Mouse (Mus musculus) brain, embryonic 14.5 days (tissue): ENCODE measurements at regions not wholly inside any gene's neighbourhood (a gene's known extent, or its start where the extent isn't known, plus 50 kb on each side); places are given as distances from the start of the nearest gene placed in this dataset.

Experiments used
- DNase-seq: peaks from one replicate; pipeline ENCODE4 v3.0.0-alpha.2; 2011; ENCODE audit warnings: low read depth
- CTCF ChIP-seq: fragments of 200-500 bp; IDR thresholded peaks from 2 replicates; pipeline ENCODE4 v1.5.1; 2012; ENCODE audit warnings: inconsistent platforms, mild to moderate bottlenecking, moderate library complexity, borderline replicate concordance; ENCODE audit not compliant: insufficient read depth, insufficient read length; ENCODE audit errors: extremely low read depth
- POLR2A ChIP-seq: fragments of 200-500 bp; IDR thresholded peaks from 2 replicates; pipeline ENCODE4 v1.6.1; 2012; ENCODE audit warnings: mild to moderate bottlenecking, inconsistent platforms, borderline replicate concordance; ENCODE audit not compliant: poor library complexity, insufficient read depth, insufficient read length, severe bottlenecking; ENCODE audit errors: extremely low read depth

DNA sequence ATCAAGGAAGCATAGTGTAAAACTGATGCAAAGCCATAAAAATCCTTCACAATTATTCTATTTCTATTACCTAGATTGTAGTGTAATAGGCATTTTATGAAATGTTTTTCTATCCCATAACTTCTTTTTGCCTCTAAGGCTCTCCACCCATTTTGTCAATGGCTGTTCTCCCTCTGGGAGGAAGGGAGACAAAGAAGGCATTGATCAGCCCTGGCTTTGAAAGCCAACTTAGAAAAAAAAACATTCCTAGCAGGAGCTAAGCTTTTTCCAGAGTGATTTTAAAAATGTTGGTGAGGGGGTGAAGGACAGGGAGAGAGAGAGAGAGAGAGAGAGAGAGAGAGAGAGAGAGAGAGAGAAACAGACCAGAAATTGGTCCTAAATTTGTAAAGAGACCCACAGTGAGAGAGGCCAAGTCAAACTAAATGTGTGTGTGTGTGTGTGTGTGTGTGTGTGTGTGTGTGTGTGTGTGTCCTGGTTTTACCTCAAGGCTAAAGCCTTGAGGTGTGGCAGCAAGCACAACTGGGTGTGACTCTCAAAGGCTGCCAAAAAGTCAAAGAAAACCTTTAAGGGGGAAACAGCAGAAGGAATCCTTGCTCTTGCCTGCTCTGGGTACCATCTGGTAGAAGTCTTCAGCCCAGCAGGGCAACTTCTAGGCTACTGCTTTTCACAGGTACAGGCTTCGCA, 77.0 kb upstream of the Klf12 start:
- DNase-seq: peak; percentile 43
- TF ChIP-seq POLR2A (no peak), CTCF (no peak)

DNA sequence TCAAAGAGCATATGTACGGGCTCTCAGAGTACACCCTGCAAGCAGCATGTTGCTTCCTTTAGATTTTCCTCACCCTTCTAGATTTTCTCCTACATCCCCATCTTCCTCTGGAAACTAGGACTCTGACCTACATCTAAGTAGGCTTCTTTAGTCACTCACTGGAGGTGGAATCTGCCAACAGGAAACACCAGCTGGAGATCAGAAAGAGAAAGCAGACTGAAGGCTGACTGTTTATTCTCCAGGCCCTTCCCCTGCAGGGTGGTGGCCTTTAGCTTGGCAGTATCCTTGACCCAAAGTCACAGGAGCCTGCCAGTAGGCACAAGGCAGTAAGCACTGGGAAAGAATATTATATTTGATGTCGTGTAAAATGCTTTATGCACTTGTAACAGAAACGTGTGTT, 75.4 kb upstream of the Klf12 start:
- DNase-seq: no peak
- no peak for TF ChIP-seq CTCF
- no peak for TF ChIP-seq POLR2A

DNA sequence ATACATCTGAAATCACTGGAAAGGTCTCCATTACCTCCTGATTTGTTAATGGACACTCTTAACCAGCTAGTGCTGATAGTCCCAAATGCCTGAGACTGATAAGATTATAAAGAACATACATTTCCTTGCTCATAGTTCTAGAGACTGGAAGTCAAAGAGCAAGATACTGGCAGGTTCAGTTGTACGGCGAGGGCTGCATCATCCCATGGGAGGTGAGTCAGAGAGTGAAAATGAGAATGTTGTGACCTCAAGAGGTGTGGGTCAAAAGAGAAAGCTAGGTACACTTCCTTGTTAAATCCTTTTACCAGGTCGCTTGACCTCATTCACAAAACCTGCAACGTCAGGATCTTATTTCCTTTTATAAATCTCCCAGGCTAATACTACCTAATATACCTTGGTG, 72.7 kb upstream of the Klf12 start:
- no peak for DNase-seq
- no peak for TF ChIP-seq CTCF
- no peak for TF ChIP-seq POLR2A

DNA sequence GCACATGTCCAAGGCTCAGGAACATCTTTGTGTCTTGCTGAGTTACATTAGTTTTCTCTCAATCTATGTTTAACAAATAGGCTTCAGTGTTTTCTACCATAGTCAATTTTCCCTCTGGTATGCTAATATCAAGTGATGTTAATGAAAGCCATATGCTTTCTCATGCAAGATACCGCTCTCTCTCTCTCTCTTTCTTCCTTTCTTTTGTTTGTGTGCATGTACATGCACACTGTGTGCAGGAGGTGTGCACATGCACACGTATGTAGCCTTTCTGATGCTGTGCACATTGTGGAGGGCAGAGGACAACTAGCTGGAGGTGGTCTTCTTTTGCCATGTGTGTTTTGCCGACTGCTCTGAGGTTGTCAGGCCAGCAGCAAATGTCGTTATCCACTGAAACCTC, 69.0 kb upstream of the Klf12 start:
- no peak for DNase-seq
- TF ChIP-seq CTCF: no peak
- TF ChIP-seq POLR2A: no peak

DNA sequence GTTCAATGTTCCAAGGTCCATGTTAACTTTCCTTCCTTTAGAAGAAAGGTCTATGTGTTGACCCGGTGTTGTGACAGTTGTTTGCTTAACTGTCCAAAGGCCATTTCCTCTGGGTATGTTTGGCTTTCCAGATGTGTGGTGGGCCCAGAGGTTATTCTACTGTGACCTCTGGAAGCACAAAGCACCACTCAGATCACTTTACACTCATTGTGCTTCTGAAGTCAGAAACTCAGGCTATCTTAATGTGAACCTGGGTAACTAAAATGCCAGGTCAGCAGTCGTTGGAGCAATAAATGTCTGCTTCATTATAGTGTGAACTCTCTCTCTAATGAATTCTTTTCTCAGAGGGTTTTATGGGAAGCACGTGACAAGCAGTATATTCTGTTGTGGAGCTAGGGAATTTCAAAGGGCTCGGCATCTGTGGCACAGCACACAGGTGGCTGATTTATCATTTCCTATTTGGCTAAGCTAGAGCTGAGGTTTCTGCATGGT, 68.5 kb upstream of the Klf12 start:
- TF ChIP-seq POLR2A: no peak
- no peak for TF ChIP-seq CTCF

DNA sequence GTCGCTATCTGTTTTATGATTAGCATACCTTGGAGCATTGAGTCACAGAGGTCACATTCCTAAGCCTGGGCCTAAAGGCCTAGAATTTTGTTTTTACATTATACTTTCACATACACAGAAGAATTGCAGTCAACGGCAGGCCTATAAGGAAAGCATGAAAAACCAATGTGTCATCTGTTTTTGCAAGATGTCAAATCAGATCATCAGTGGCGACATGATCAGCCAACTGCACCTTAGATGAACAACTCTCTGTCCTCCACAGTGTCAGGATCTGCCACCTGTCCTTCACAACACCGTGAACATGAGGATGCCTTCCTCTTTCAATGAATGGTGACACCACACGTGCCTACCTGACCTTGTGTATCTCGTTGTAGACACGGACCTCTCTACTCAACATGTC, 66.5 kb upstream of the Klf12 start:
- no peak for DNase-seq
- no peak for TF ChIP-seq POLR2A

More for the DNA sequence above, 68.5 kb upstream of the Klf12 start:
- no peak for DNase-seq

DNA sequence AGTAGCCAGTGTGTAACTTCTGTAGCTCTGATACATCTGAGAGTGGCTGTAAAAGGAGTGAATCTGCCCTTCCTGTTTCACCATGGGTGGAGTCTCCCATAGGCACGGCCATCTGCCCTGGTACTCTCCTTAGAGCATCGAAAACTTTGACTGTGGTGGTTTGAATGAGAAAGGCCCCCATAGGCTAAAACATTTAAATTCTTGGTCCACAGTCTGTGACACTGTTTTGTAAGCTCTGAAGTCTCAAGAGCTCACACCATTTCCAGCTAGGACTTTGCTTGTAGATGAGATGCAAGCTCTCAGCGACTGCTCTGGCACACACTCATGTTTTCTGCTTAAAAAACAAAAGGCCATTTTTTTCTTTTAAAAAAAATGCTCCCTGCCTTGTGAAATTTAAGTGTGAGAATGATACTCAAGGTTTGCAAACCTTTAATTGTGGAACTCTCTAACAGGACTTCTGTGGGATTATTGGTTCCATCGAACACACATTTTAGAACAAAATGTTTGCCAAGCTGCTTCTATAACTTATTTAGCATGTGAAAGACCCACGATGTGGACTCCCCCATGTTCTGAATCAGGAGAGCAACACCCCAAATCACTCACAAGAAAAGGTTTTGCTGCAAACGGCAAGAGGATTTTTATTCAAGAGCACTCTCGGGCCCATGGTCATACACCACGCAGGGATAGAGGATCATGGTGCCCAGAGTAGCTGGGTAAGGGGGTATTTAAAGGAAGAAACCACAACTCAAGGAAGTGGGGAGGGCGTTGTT, 65.7 kb upstream of the Klf12 start:
- TF ChIP-seq POLR2A (no peak), CTCF (no peak)
- no peak for DNase-seq

DNA sequence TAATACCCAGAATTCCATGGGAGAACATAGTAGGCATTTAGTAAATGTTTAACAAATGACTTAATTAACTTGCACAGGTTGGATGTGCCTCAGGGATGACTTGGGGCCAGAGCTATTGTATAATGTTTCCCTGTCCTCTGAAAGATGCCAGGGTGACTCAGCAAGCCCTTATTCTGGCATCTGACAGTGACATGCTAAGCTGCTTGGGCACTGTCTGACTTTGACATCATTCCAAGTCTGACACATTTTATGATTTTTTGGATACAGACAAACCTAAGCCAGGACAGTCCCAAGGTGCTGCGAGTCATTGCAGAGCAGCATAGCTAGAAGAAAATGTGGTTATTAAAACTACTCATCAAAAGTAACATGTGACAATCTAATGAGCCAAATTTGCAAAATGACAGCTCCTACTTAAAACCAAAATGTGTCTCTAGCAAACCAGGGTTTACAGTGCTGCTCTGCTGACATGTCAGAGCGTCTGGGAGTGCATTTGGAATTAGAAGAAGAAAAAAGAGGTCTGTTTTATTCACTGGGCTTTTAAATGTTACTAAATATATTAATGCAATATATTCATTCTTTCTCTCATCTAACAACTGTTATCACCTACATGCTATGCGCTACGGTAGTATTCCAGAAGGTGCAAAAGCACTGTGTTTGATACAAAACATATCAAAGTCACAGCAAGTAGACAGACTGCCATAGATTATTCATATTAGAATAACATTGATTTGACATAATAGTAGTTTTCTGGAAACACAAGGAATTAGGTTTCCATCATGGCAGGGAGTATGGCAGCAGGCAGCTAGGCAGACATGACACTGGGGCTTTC, 64.1 kb upstream of the Klf12 start:
- TF ChIP-seq CTCF (no peak), POLR2A (no peak)
- peak; percentile 62 for DNase-seq

DNA sequence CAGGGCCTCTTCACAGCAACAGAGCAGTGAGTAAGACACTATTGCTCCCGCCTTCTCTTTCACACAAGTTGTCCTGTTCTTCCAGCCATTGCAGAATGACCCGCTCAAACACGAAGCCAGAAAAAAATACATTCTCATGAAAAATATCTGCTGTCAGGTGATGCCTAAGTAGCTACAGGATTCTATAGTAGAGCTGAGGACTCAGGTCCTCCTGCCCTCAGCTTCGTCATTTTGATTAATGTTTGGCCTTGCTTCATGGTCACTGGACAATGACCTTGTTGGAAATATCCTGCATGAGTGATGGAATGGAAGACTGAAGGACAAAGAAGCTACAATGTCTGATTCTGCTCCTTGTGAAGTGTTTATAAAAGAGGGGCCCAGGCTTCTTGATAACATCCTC, 52.4 kb upstream of the Klf12 start:
- DNase-seq: no peak
- TF ChIP-seq POLR2A (no peak), CTCF (no peak)
